Mouse (Mus musculus) cerebellum, adult (tissue): ENCODE measurements around the gene Klhdc8b.

Experiments used
- ATAC-seq: cut with Nextera tagmentation; 2 replicates; pipeline ENCODE4 v1.9.2; 2017; ENCODE audit warnings: mild to moderate bottlenecking, moderate library complexity, mixed read lengths; ENCODE audit not compliant: insufficient number of reproducible peaks, low FRiP score, low TSS enrichment

The Klhdc8b gene

DNA sequence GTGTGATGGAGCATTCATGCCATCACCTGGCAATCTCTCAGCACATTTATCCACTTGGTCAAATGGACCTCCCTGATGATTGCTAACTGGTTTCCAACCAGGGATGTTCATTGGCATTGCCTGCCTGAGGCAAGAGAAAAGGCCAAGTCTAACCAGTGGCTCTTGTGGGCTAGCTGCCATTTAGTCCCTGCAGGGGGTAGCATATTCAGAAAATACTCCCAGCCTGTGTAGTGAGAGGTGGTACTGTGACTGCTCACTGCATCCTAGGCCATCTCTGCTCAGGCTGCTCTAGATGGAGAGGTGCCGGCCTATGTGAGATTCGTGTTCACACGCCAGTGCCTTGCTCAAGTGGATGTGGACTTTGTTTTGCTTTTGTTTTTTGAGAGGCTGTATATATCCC lies 63.1 kb downstream of the Klhdc8b start:
- ATAC-seq: no peak
